Mouse (Mus musculus) spleen, adult 2 months (tissue): ENCODE data around the gene BC030499. TPM values are rescaled to one million over a fixed set of nuclear protein-coding genes. Genes with fewer than 3 reads are reported as not detected.

Source experiments
- DNase-seq, 2 experiments: peaks; one replicate each; pipeline versions ENCODE4 v3.0.0 to v3.0.0-alpha.2; 2012 to 2021; ENCODE audit warnings: low spot score in 2 of 2, low read depth in 1 of 2
- H3K27ac ChIP-seq: fragments of 200-500 bp; 2 replicates; pipeline ENCODE4 v1.5.1; 2012; ENCODE audit warnings: low read length, inconsistent platforms; ENCODE audit not compliant: insufficient read depth
- H3K27me3 ChIP-seq: fragments of 200-500 bp; 2 replicates; pipeline ENCODE4 v1.6.1; 2012; ENCODE audit warnings: mild to moderate bottlenecking, moderate library complexity, low read length, inconsistent platforms; ENCODE audit not compliant: control insufficient read depth, insufficient read depth
- H3K36me3 ChIP-seq: fragments of 200-500 bp; 2 replicates; pipeline ENCODE4 v1.6.1; 2012; ENCODE audit warnings: mild to moderate bottlenecking, low read length, inconsistent platforms; ENCODE audit not compliant: control insufficient read depth, insufficient read depth
- H3K4me1 ChIP-seq: fragments of 200-500 bp; 2 replicates; pipeline ENCODE4 v1.6.1; 2011; ENCODE audit warnings: inconsistent platforms; ENCODE audit not compliant: control insufficient read depth, insufficient read depth, insufficient read length
- H3K4me3 ChIP-seq: fragments of 200-500 bp; 2 replicates; pipeline ENCODE4 v1.5.1; 2011; ENCODE audit warnings: mild to moderate bottlenecking, inconsistent platforms; ENCODE audit not compliant: insufficient read depth, insufficient read length; ENCODE audit errors: extremely low read depth
- CTCF ChIP-seq: fragments of 200-500 bp; IDR thresholded peaks from 2 replicates; pipeline ENCODE4 v1.5.1; 2011; ENCODE audit warnings: mild to moderate bottlenecking, inconsistent platforms; ENCODE audit not compliant: insufficient read depth, insufficient read length, insufficient replicate concordance; ENCODE audit errors: extremely low read depth
- POLR2A ChIP-seq: fragments of 200-500 bp; IDR thresholded peaks from 2 replicates; pipeline ENCODE4 v1.6.1; 2011; ENCODE audit warnings: low read depth, low read length, inconsistent platforms
- WGBS: fragments of 180-500 bp; shearing (Covaris S2); methylation state at CpG from one replicate; pipeline ENCODE4 v1.1.7; 2018; 5-methylcytosine and 5-hydroxymethylcytosine counted together
- polyA plus RNA-seq: library from polyadenylated mRNA; depleted of rRNA; stranded (reverse); fragments of >200 nt; gene quantifications from 2 replicates; pipeline ENCODE4 v1.2.3, GENCODE M21; 2012; rRNA removed

BC030499 gene
- polyA plus RNA-seq, 1 experiment: 0.32 TPM

- no peak overlapping the region for H3K27ac ChIP-seq
- H3K4me3 ChIP-seq: no peak overlapping the region
- no peaks in the 10 kb centered on the region for H3K4me1 ChIP-seq
- no peaks in the 10 kb centered on the region for H3K27me3 ChIP-seq
- DNase-seq: no peak
- 95% methylated on average over 8 of the region's 8 CpGs for WGBS
- H3K36me3 ChIP-seq: peaks cover 36% of the 10 kb centered on the region
- no peak for TF ChIP-seq POLR2A
- TF ChIP-seq CTCF: no peak
Measured at GRCm38 (mm10) chr11:78337040-78337439, 46.4 kb downstream of the BC030499 start.

- WGBS: 88% methylated on average over 12 of the region's 12 CpGs
- H3K27me3 ChIP-seq: no peaks in the 10 kb centered on the region
- H3K27ac ChIP-seq: no peak overlapping the region
- peaks cover 28% of the 10 kb centered on the region for H3K4me1 ChIP-seq
- peaks cover 20% of the 10 kb centered on the region for H3K36me3 ChIP-seq
- no peak for DNase-seq
- no peak for TF ChIP-seq CTCF
- TF ChIP-seq POLR2A: no peak
- H3K4me3 ChIP-seq: no peak overlapping the region
Measured at GRCm38 (mm10) chr11:78341702-78342101, 51.1 kb downstream of the BC030499 start.

- Histone ChIP-seq H3K27me3 (no peaks in the 10 kb centered on the region), H3K4me3 (peak within 1 kb of the TSS; percentile 75), H3K36me3 (peaks cover 17% of the 10 kb centered on the region), H3K27ac (peak within 1 kb of the TSS; percentile 58), H3K4me1 (peaks cover 36% of the 10 kb centered on the region)
- DNase-seq: peak; percentile 30 to 83
- no peak for TF ChIP-seq CTCF
- peak; percentile 19; the same call in 1 of the 2 replicates for TF ChIP-seq POLR2A
- WGBS: 5% methylated on average over 62 of the region's 66 CpGs
Measured at GRCm38 (mm10) chr11:78343381-78344327, 53.0 kb downstream of the BC030499 start, which contains the start of gene Unc119. Unc119 (plus strand) TSS chr11:78343482.

GRCm38 (mm10) chr11:78344328-78344889, 53.8 kb downstream of the BC030499 start:
- DNase-seq: no peak
- Histone ChIP-seq H3K27ac (peak overlapping the region; percentile 82), H3K27me3 (no peaks in the 10 kb centered on the region), H3K4me1 (peaks cover 43% of the 10 kb centered on the region), H3K4me3 (peak overlapping the region; percentile 75; the same call in 1 of the 2 replicates), H3K36me3 (peaks cover 11% of the 10 kb centered on the region)
- 76% methylated on average over 6 of the region's 6 CpGs for WGBS
- TF ChIP-seq POLR2A (no peak), CTCF (no peak)

GRCm38 (mm10) chr11:78344890-78345715, 54.5 kb downstream of the BC030499 start:
- Histone ChIP-seq H3K4me1 (peaks cover 49% of the 10 kb centered on the region), H3K36me3 (peaks cover 6% of the 10 kb centered on the region), H3K27ac (peak overlapping the region; percentile 82), H3K27me3 (no peaks in the 10 kb centered on the region), H3K4me3 (0 out of 2 replicates have a peak overlapping the region, but pooled peaks have one; percentile 8)
- no peak for DNase-seq
- 35% methylated on average over 8 of the region's 8 CpGs for WGBS
- TF ChIP-seq POLR2A (no peak), CTCF (no peak)

- 3% methylated on average over 7 of the region's 7 CpGs for WGBS
- peak; percentile 52 to 77 for DNase-seq
- Histone ChIP-seq H3K27me3 (no peaks in the 10 kb centered on the region), H3K36me3 (peaks cover 4% of the 10 kb centered on the region), H3K27ac (peak overlapping the region; percentile 82), H3K4me3 (no peak overlapping the region; the same call in 1 of the 2 replicates), H3K4me1 (peaks cover 49% of the 10 kb centered on the region)
- no peak for TF ChIP-seq POLR2A
- no peak for TF ChIP-seq CTCF
Measured at GRCm38 (mm10) chr11:78345801-78346200, 55.2 kb downstream of the BC030499 start.

Other genes with a start within 250 kb of the BC030499 start
- gene Eral1, start 210.5 kb upstream of the BC030499 start, polyA plus RNA-seq: 21.4 and 27.0 TPM in 2 replicates
- 12.5 and 15.2 TPM in 2 replicates for gene Fam222b, start 196.2 kb upstream of the BC030499 start, polyA plus RNA-seq
- 43.4 and 54.3 TPM in 2 replicates for gene Traf4, start 125.3 kb upstream of the BC030499 start, polyA plus RNA-seq
- gene Nek8, start 114.2 kb upstream of the BC030499 start, polyA plus RNA-seq: 17.6 and 20.4 TPM in 2 replicates
- 10.4 and 16.9 TPM in 2 replicates for gene Tlcd1, start 114.1 kb upstream of the BC030499 start, polyA plus RNA-seq
- 126 and 169 TPM in 2 replicates for gene Rpl23a, start 107.3 kb upstream of the BC030499 start, polyA plus RNA-seq
- 10.8 and 15.6 TPM in 2 replicates for gene Rab34, start 102.4 kb upstream of the BC030499 start, polyA plus RNA-seq
- 0.19 and 0.20 TPM in 2 replicates for gene Proca1, start 97.4 kb upstream of the BC030499 start, polyA plus RNA-seq
- 59.1 and 60.7 TPM in 2 replicates for gene Sdf2, start 45.1 kb upstream of the BC030499 start, polyA plus RNA-seq
- gene Supt6, start 44.9 kb upstream of the BC030499 start, polyA plus RNA-seq: 20.2 and 20.6 TPM in 2 replicates
- gene 2610507B11Rik, start 29.1 kb upstream of the BC030499 start, polyA plus RNA-seq: 41.4 and 46.3 TPM in 2 replicates
- gene Spag5, start 10.7 kb downstream of the BC030499 start, polyA plus RNA-seq: 7.2 and 10.2 TPM in 2 replicates
- gene Aldoc, start 32.1 kb downstream of the BC030499 start, polyA plus RNA-seq: 3.6 and 4.4 TPM in 2 replicates
- 66.7 and 81.9 TPM in 2 replicates for gene Pigs, start 37.6 kb downstream of the BC030499 start, polyA plus RNA-seq
- gene Unc119, start 52.6 kb downstream of the BC030499 start, polyA plus RNA-seq: 66.6 and 81.6 TPM in 2 replicates
- not detected in 2 replicates for gene Foxn1, start 95.7 kb downstream of the BC030499 start, polyA plus RNA-seq
- 0.28 and 0.41 TPM in 2 replicates for gene Slc13a2, start 131.4 kb downstream of the BC030499 start, polyA plus RNA-seq
- 5.5 and 6.1 TPM in 2 replicates for gene Slc46a1, start 174.9 kb downstream of the BC030499 start, polyA plus RNA-seq
- 0.51 and 1.0 TPM in 2 replicates for gene Sarm1, start 206.9 kb downstream of the BC030499 start, polyA plus RNA-seq
- 2.6 and 3.0 TPM in 2 replicates for gene Vtn, start 208.2 kb downstream of the BC030499 start, polyA plus RNA-seq
- gene Sebox, start 212.6 kb downstream of the BC030499 start, polyA plus RNA-seq: not detected in 2 replicates
- gene Tmem199, start 221.3 kb downstream of the BC030499 start, polyA plus RNA-seq: 8.7 and 9.8 TPM in 2 replicates
- gene Poldip2, start 221.4 kb downstream of the BC030499 start, polyA plus RNA-seq: 21.0 and 22.7 TPM in 2 replicates
- 10.4 and 11.8 TPM in 2 replicates for gene Tnfaip1, start 245.5 kb downstream of the BC030499 start, polyA plus RNA-seq
- gene Ift20, start 245.5 kb downstream of the BC030499 start, polyA plus RNA-seq: 41.7 and 44.8 TPM in 2 replicates